Mouse (Mus musculus): ENCODE data around the gene Adgrb2. TPM values are rescaled to one million over a fixed set of nuclear protein-coding genes. Genes with fewer than 3 reads are reported as not detected.
A peak's percentile ranks its signal among the peaks of the same experiment; 100 is the strongest.

The Adgrb2 gene
- polyA plus RNA-seq, 1 experiment: 116 TPM

DNA sequence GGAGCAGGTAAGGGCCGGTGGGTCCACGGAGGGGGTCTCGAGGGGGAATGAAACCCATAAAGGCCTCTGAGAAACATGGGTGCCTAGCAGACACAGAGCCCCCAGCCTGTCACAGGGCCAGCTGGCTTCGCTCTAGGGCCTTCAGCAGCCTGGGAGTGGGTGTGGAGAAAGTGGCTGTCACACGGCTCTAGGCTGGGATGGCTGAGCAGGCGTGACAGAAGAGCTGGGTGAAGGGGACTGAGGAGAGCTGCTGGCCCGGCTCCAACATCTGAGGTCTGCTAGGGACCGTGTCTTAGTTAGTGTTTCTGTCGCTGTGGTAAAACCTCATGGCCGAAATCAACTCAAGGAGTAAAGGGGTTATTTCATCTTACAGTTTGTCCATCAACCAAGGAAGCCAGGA, 17.5 kb downstream of the Adgrb2 start:
- TF ChIP-seq CTCF (IDR thresholded peaks at IDR 0.05; ENCODE audit: borderline replicate concordance, insufficient read depth, low read depth, low read length) (no peak), POLR2A (IDR thresholded peaks at IDR 0.05; ENCODE audit: borderline replicate concordance, insufficient read depth, low read length) (no peak)
- H3K27ac ChIP-seq (ENCODE audit: insufficient read depth, low read length): no peak overlapping the region
- peaks cover 30% of the 10 kb centered on the region for H3K4me1 ChIP-seq (ENCODE audit: control insufficient read depth, insufficient read depth, low read length)
- H3K27me3 ChIP-seq (ENCODE audit: control insufficient read depth, insufficient read depth, low read length): no peaks in the 10 kb centered on the region
- DNase-seq: no peak
- WGBS: 56% methylated on average over 10 of the region's 10 CpGs
- no peak overlapping the region for H3K4me3 ChIP-seq (replicated peaks; ENCODE audit: insufficient read depth, low read depth, low read length)

DNA sequence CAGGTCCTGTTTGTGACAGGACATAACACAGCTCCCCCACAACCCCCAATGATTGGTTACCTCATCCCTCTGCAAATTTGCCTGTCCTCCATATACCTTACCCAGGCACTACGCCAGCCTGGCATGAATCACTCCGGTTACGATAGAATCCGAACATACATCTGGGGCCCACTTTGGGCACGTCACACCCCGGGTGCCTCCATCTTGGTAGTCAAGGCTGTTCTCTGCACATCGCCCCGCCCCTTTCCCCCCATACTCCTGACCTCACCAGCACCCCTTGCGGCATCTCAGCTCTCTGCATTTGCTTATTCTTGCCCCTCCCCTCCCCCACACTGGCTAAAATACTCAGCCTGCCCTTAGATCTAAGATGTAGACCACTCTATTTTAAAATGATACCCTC, 20.9 kb downstream of the Adgrb2 start:
- no peak for DNase-seq
- 83% methylated on average over 9 of the region's 9 CpGs for WGBS
- H3K4me1 ChIP-seq (ENCODE audit: control insufficient read depth, insufficient read depth, low read length): peaks cover 31% of the 10 kb centered on the region
- H3K27ac ChIP-seq (ENCODE audit: insufficient read depth, low read length): no peak overlapping the region
- H3K27me3 ChIP-seq (ENCODE audit: control insufficient read depth, insufficient read depth, low read length): no peaks in the 10 kb centered on the region
- no peak overlapping the region for H3K4me3 ChIP-seq (replicated peaks; ENCODE audit: insufficient read depth, low read depth, low read length)
- no peak for TF ChIP-seq CTCF (IDR thresholded peaks at IDR 0.05; ENCODE audit: borderline replicate concordance, insufficient read depth, low read depth, low read length)
- TF ChIP-seq POLR2A (IDR thresholded peaks at IDR 0.05; ENCODE audit: borderline replicate concordance, insufficient read depth, low read length): no peak

DNA sequence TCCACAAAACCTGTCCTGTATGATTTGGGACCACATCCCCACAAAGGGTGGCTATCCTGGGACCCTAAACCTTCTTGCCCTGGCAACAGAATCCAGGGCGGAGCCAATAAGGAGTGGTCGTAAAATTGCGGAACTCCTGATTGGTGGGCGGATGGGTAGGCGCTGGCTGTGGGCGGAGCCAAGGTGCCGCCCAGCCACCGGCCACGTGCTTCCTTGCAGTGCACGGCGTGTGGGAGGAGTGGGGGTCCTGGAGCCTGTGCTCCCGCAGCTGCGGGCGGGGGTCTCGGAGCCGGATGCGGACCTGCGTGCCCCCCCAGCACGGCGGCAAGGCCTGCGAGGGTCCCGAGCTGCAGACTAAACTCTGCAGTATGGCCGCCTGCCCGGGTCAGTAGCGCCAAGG, 21.9 kb downstream of the Adgrb2 start:
- Histone ChIP-seq H3K27ac (ENCODE audit: insufficient read depth, low read length) (no peak overlapping the region), H3K4me3 (replicated peaks; ENCODE audit: insufficient read depth, low read depth, low read length) (no peak overlapping the region), H3K4me1 (ENCODE audit: control insufficient read depth, insufficient read depth, low read length) (peaks cover 27% of the 10 kb centered on the region), H3K27me3 (ENCODE audit: control insufficient read depth, insufficient read depth, low read length) (no peaks in the 10 kb centered on the region)
- no peak for DNase-seq
- 43% methylated on average over 25 of the region's 25 CpGs for WGBS
- TF ChIP-seq CTCF (IDR thresholded peaks at IDR 0.05; ENCODE audit: borderline replicate concordance, insufficient read depth, low read depth, low read length): no peak
- TF ChIP-seq POLR2A (IDR thresholded peaks at IDR 0.05; ENCODE audit: borderline replicate concordance, insufficient read depth, low read length): no peak

DNA sequence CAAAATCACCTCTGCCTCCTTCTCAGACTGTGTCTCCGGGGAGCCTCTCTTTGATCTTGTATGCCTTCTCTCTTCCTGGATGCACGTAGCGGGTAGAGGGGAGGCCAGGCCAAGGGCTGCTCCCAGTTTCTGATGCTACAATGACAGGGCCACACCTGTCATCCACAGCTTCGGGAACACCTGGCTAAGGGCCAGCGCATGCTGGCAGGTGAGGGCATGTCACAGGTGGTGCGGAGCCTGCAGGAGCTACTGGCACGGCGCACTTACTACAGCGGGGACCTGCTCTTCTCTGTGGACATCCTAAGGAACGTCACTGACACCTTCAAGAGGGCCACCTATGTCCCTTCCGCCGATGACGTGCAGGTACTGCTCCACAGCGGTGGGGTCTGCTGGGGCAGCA, 24.4 kb downstream of the Adgrb2 start:
- no peaks in the 10 kb centered on the region for H3K27me3 ChIP-seq (ENCODE audit: control insufficient read depth, insufficient read depth, low read length)
- DNase-seq: peak; percentile 57 to 63
- no peak for TF ChIP-seq CTCF (IDR thresholded peaks at IDR 0.05; ENCODE audit: borderline replicate concordance, insufficient read depth, low read depth, low read length)
- TF ChIP-seq POLR2A (IDR thresholded peaks at IDR 0.05; ENCODE audit: borderline replicate concordance, insufficient read depth, low read length): no peak
- no peak overlapping the region for H3K4me3 ChIP-seq (replicated peaks; ENCODE audit: insufficient read depth, low read depth, low read length)
- WGBS: 35% methylated on average over 14 of the region's 14 CpGs
- H3K4me1 ChIP-seq (ENCODE audit: control insufficient read depth, insufficient read depth, low read length): peaks cover 38% of the 10 kb centered on the region
- H3K27ac ChIP-seq (ENCODE audit: insufficient read depth, low read length): no peak overlapping the region

GRCm38 (mm10) chr4:130010723-130011122, 26.1 kb downstream of the Adgrb2 start:
- TF ChIP-seq CTCF (IDR thresholded peaks at IDR 0.05; ENCODE audit: borderline replicate concordance, insufficient read depth, low read depth, low read length) (no peak), POLR2A (IDR thresholded peaks at IDR 0.05; ENCODE audit: borderline replicate concordance, insufficient read depth, low read length) (no peak)
- WGBS: 91% methylated on average over 4 of the region's 4 CpGs

GRCm38 (mm10) chr4:130012234-130012633, 27.6 kb downstream of the Adgrb2 start:
- H3K27ac ChIP-seq (ENCODE audit: insufficient read depth, low read length): no peak overlapping the region
- 26% methylated on average over 6 of the region's 6 CpGs for WGBS
- no peak for TF ChIP-seq CTCF (IDR thresholded peaks at IDR 0.05; ENCODE audit: borderline replicate concordance, insufficient read depth, low read depth, low read length)
- no peak for TF ChIP-seq POLR2A (IDR thresholded peaks at IDR 0.05; ENCODE audit: borderline replicate concordance, insufficient read depth, low read length)
- H3K4me3 ChIP-seq (replicated peaks; ENCODE audit: insufficient read depth, low read depth, low read length): no peak overlapping the region
- peaks cover 38% of the 10 kb centered on the region for H3K4me1 ChIP-seq (ENCODE audit: control insufficient read depth, insufficient read depth, low read length)
- H3K27me3 ChIP-seq (ENCODE audit: control insufficient read depth, insufficient read depth, low read length): no peaks in the 10 kb centered on the region
- DNase-seq: peak; percentile 43 to 44

More at GRCm38 (mm10) chr4:130010723-130011122, 26.1 kb downstream of the Adgrb2 start:
- Histone ChIP-seq H3K27ac (ENCODE audit: insufficient read depth, low read length) (no peak overlapping the region), H3K4me1 (ENCODE audit: control insufficient read depth, insufficient read depth, low read length) (peaks cover 38% of the 10 kb centered on the region), H3K27me3 (ENCODE audit: control insufficient read depth, insufficient read depth, low read length) (no peaks in the 10 kb centered on the region), H3K4me3 (replicated peaks; ENCODE audit: insufficient read depth, low read depth, low read length) (no peak overlapping the region)
- DNase-seq: no peak

- Histone ChIP-seq H3K27ac (ENCODE audit: insufficient read depth, low read length) (no peak overlapping the region), H3K4me1 (ENCODE audit: control insufficient read depth, insufficient read depth, low read length) (peaks cover 32% of the 10 kb centered on the region)
- WGBS: 51% methylated on average over 10 of the region's 10 CpGs
Measured at GRCm38 (mm10) chr4:130013111-130013510, 28.4 kb downstream of the Adgrb2 start.

GRCm38 (mm10) chr4:130016010-130016409, 31.3 kb downstream of the Adgrb2 start:
- H3K4me3 ChIP-seq (replicated peaks; ENCODE audit: insufficient read depth, low read depth, low read length): no peak overlapping the region
- WGBS: 68% methylated on average over 4 of the region's 4 CpGs
- TF ChIP-seq POLR2A (IDR thresholded peaks at IDR 0.05; ENCODE audit: borderline replicate concordance, insufficient read depth, low read length) (no peak), CTCF (IDR thresholded peaks at IDR 0.05; ENCODE audit: borderline replicate concordance, insufficient read depth, low read depth, low read length) (no peak)
- H3K27me3 ChIP-seq (ENCODE audit: control insufficient read depth, insufficient read depth, low read length): no peaks in the 10 kb centered on the region
- H3K4me1 ChIP-seq (ENCODE audit: control insufficient read depth, insufficient read depth, low read length): peaks cover 19% of the 10 kb centered on the region
- no peak for DNase-seq
- no peak overlapping the region for H3K27ac ChIP-seq (ENCODE audit: insufficient read depth, low read length)

More at GRCm38 (mm10) chr4:130013111-130013510, 28.4 kb downstream of the Adgrb2 start:
- Histone ChIP-seq H3K27me3 (ENCODE audit: control insufficient read depth, insufficient read depth, low read length) (no peaks in the 10 kb centered on the region), H3K4me3 (replicated peaks; ENCODE audit: insufficient read depth, low read depth, low read length) (no peak overlapping the region)
- no peak for DNase-seq
- TF ChIP-seq POLR2A (IDR thresholded peaks at IDR 0.05; ENCODE audit: borderline replicate concordance, insufficient read depth, low read length) (no peak), CTCF (IDR thresholded peaks at IDR 0.05; ENCODE audit: borderline replicate concordance, insufficient read depth, low read depth, low read length) (no peak)
